Mouse (Mus musculus): ENCODE measurements at regions not wholly inside any gene's neighbourhood (a gene's known extent, or its start where the extent isn't known, plus 50 kb on each side); places are given as distances from the start of the nearest gene placed in this dataset.

DNA sequence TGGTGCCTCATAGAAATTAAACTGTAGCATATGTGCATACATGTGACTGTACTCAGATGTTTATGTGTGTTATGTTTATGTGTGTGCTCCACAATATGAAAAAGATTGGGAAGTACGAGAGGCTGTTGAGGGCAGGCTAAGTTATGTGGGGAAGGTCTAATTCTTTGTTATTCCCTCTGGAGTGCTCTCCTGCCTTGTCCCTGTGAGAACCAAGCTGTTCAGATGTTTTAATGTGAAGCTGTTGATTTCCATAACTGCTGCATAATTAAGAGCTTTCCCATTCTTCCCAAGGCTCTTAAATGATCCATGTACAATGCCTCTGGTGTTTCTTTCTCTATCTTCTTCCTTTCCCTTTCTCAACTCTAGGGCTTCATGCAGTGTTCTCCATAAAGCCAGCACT, 202.7 kb upstream of the Xrcc4 start:
- no peak for DNase-seq (ENCODE audit: low spot score)

DNA sequence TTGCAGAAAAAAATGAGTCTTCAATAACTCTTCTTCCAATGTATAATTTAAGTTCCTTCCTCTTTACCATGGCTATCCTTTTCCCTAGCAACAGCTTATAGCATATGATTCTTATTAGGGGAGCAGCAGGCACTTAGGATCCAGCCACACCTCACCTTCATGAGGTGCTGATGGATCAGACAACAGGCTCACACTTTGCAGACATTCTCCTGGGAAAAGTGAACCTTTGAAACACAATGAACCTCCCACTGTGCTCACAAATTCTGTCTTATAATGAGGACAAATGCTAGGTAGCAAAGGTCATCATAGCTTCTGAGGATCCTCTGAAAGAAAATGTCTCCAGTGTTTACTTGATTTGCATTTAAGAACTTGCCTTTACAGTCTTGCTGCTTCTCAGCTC, 191.6 kb upstream of the Xrcc4 start:
- DNase-seq (ENCODE audit: low spot score) = no peak

GRCm38 (mm10) chr13:90279786-90280382, 190.5 kb upstream of the Xrcc4 start:
- no peak for DNase-seq (ENCODE audit: low spot score)

DNA sequence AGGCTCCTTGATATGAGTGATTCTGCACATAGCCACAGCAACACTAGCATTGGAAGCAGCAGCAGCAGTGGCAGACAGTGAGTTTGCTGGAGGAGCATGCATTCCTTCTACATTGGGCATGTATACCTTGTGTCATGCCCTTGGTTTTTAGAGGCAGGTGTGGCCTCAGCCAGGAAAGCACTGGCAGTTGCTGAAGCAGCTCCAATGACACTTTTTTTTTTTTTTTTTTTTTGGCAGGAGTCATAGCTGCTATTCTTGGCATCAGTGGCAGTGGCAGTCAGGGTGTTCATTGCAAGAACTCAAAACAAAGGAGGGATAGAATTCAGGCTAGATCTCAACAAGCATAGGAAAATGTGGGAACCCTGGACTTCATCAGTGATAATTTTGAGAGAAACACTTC, 189.9 kb upstream of the Xrcc4 start:
- no peak for DNase-seq (ENCODE audit: low spot score)

DNA sequence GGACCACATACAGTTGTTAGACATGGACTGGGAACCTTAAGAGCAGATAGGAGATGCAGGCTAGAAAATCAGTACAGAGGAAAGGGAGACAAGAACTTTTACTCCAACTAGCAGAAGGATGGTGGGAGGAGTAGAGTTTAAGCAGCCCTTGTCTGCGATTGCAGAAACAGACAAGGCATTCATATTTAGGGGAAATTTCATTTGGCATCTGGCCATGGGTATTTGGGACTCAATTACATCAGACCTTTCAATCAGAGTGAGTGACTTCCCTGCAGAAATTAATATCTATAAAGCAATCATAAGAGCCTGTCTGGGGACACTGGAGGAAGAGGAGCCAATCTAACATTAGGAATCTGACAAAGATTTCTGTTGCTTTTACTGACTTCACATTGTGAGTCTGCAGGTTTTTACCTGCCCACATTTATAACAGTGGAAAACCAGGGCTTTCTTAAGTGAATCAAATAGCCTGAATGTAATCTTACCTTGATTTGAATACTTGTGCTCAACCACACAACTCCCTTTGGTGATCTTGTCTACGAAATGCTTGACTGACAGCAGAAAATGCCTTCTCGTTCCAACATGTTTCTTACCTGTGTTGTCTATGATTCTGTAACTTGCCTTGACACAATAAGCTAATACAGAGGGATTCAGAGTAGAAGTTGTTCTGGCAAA, 169.8 kb upstream of the Xrcc4 start:
- DNase-seq (ENCODE audit: low spot score) = no peak

- no peak for DNase-seq (ENCODE audit: low spot score)
Observed at GRCm38 (mm10) chr13:90252981-90253380, 163.6 kb upstream of the Xrcc4 start.

GRCm38 (mm10) chr13:90245997-90246765, 156.8 kb upstream of the Xrcc4 start:
- no peak for DNase-seq (ENCODE audit: low spot score)

- DNase-seq (ENCODE audit: low spot score) = no peak
Observed at GRCm38 (mm10) chr13:90238331-90238730, 148.9 kb upstream of the Xrcc4 start.

DNA sequence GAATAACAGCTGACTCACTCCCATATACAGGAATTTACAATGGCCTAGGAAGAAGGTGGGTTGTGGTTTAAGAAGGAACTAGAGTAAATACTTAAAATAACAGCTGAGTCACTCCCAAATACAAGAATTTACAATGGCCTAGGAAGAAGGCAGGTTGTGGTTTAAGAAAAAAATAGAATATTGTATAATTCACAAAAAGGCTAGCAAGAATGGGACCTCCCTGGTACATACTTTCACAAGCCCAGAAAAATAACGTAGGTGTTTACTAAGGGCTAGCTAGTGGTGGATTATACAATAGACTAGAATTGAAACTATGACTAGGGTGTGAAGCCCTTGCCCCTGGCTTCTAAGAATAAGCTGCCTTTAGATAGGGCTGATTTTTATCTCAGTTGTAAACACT, 144.6 kb upstream of the Xrcc4 start:
- no peak for DNase-seq (ENCODE audit: low spot score)

- DNase-seq (ENCODE audit: low spot score) = no peak
Observed at GRCm38 (mm10) chr13:90233561-90233960, 144.2 kb upstream of the Xrcc4 start.

DNA sequence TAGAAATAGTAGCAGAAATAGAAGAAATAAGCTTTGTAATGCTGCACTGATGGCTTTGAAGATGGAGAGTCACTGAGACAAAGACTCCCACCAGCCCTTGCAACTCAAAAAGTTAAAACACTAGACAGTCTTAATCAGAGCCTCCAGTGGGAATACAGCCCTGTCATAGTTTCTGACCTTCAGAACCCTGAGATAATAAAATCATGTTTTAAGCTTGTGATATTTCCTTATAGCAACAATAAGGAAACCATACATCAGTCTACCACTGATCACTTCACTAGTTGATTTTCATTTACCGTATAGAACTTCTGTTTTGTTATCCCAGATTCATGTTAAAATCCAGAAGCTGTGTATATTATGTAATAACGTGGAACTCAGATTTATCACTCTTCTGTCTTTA, 139.7 kb upstream of the Xrcc4 start:
- no peak for DNase-seq (ENCODE audit: low spot score)

- no peak for DNase-seq (ENCODE audit: low spot score)
Observed at GRCm38 (mm10) chr13:90226212-90226611, 136.8 kb upstream of the Xrcc4 start.

DNA sequence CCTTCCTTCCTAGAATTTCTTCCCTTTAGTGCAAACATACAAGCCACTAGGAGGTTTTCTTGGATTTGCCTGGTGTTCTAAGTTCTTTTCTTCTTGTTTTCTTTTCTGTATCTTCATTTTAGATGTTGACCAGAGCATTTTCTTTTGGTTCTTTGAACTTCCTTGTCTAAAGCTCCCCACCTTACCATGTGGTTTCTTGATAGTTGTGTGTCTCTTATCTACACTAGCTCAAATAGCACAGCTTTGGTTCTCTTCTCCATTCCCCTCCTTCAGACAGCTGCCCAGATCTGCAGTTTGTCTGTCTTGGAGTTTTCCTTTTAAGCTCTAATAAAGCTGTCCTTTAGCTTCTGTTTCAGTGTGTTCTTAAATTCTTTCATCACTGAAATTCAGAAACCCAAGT, 123.0 kb upstream of the Xrcc4 start:
- no peak for DNase-seq (ENCODE audit: low spot score)

- no peak for DNase-seq (ENCODE audit: low spot score)
Observed at GRCm38 (mm10) chr13:90207875-90208274, 118.5 kb upstream of the Xrcc4 start.

Measured in testis, postnatal 10 days (tissue).